Mouse (Mus musculus): ENCODE measurements around the gene Adck1. TPM values are rescaled to one million over a fixed set of nuclear protein-coding genes. Genes with fewer than 3 reads are reported as not detected.

Gene Adck1
- polyA plus RNA-seq, 1 experiment: 33.2 TPM

DNA sequence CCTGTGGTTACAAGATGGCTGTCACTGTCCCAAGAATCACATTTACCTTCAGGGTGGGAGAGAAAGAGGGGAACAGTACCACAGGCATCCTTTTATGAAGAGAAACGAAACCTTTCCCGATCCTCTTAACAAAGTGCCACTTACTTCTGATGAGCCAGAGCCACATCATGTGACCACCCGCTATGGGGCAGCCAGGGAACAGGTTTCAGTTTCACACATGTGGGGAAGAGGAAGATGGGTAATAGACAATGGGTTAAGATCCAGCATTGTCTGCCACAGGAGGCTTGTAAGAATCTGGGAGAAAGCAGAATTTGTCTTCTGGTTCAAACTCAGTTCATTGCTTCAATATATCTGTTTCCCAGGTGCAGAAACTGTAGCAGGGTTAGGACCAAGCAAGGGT lies 85.1 kb downstream of the Adck1 start:
- H3K4me3 ChIP-seq (ENCODE audit: insufficient read depth, low read depth, low read length): no peak overlapping the region
- no peak for DNase-seq
- TF ChIP-seq POLR2A (IDR thresholded peaks at IDR 0.05; ENCODE audit: low read depth, low read length): no peak
- TF ChIP-seq CTCF (conservative IDR thresholded peaks at IDR 0.05; ENCODE audit: insufficient read depth, insufficient read length, low read depth, low read length): no peak
- no peaks in the 10 kb centered on the region for H3K27me3 ChIP-seq (replicated peaks; ENCODE audit: control insufficient read depth, insufficient read depth, low read length)
- WGBS: 87% methylated on average over 3 of the region's 3 CpGs
- H3K27ac ChIP-seq (ENCODE audit: insufficient read depth, low read depth, low read length): no peak overlapping the region
- H3K4me1 ChIP-seq (ENCODE audit: control insufficient read depth, insufficient read depth, low read length): no peaks in the 10 kb centered on the region
- no peaks in the 10 kb centered on the region; the same call in 1 of the 2 replicates for H3K36me3 ChIP-seq (ENCODE audit: control insufficient read depth, insufficient read depth, low read length)

- Histone ChIP-seq H3K27me3 (replicated peaks; ENCODE audit: control insufficient read depth, insufficient read depth, low read length) (no peaks in the 10 kb centered on the region), H3K27ac (ENCODE audit: insufficient read depth, low read depth, low read length) (no peak overlapping the region), H3K4me1 (ENCODE audit: control insufficient read depth, insufficient read depth, low read length) (no peaks in the 10 kb centered on the region), H3K36me3 (ENCODE audit: control insufficient read depth, insufficient read depth, low read length) (no peaks in the 10 kb centered on the region; the same call in 1 of the 2 replicates), H3K4me3 (ENCODE audit: insufficient read depth, low read depth, low read length) (no peak overlapping the region)
- no peak for TF ChIP-seq CTCF (conservative IDR thresholded peaks at IDR 0.05; ENCODE audit: insufficient read depth, insufficient read length, low read depth, low read length)
- no peak for TF ChIP-seq POLR2A (IDR thresholded peaks at IDR 0.05; ENCODE audit: low read depth, low read length)
- 89% methylated on average over 4 of the region's 4 CpGs for WGBS
- DNase-seq: no peak
Observed at GRCm38 (mm10) chr12:88450658-88451563, 90.6 kb downstream of the Adck1 start.

- no peaks in the 10 kb centered on the region for H3K27me3 ChIP-seq (replicated peaks; ENCODE audit: control insufficient read depth, insufficient read depth, low read length)
- H3K27ac ChIP-seq (ENCODE audit: insufficient read depth, low read depth, low read length): no peak overlapping the region
- no peak for DNase-seq
- 59% methylated on average over 12 of the region's 12 CpGs for WGBS
- TF ChIP-seq POLR2A (IDR thresholded peaks at IDR 0.05; ENCODE audit: low read depth, low read length) (no peak), CTCF (conservative IDR thresholded peaks at IDR 0.05; ENCODE audit: insufficient read depth, insufficient read length, low read depth, low read length) (no peak)
- H3K4me1 ChIP-seq (ENCODE audit: control insufficient read depth, insufficient read depth, low read length): no peaks in the 10 kb centered on the region
- H3K36me3 ChIP-seq (ENCODE audit: control insufficient read depth, insufficient read depth, low read length): no peaks in the 10 kb centered on the region
- H3K4me3 ChIP-seq (ENCODE audit: insufficient read depth, low read depth, low read length): no peak overlapping the region
Observed at GRCm38 (mm10) chr12:88454701-88455410, 94.5 kb downstream of the Adck1 start.

- no peak for DNase-seq
- no peaks in the 10 kb centered on the region for H3K27me3 ChIP-seq (replicated peaks; ENCODE audit: control insufficient read depth, insufficient read depth, low read length)
- no peak overlapping the region for H3K27ac ChIP-seq (ENCODE audit: insufficient read depth, low read depth, low read length)
- 97% methylated on average over 1 of the region's 1 CpGs for WGBS
- no peaks in the 10 kb centered on the region for H3K36me3 ChIP-seq (ENCODE audit: control insufficient read depth, insufficient read depth, low read length)
- TF ChIP-seq CTCF (conservative IDR thresholded peaks at IDR 0.05; ENCODE audit: insufficient read depth, insufficient read length, low read depth, low read length) (no peak), POLR2A (IDR thresholded peaks at IDR 0.05; ENCODE audit: low read depth, low read length) (no peak)
- no peak overlapping the region for H3K4me3 ChIP-seq (ENCODE audit: insufficient read depth, low read depth, low read length)
- no peaks in the 10 kb centered on the region for H3K4me1 ChIP-seq (ENCODE audit: control insufficient read depth, insufficient read depth, low read length)
Observed at GRCm38 (mm10) chr12:88457021-88457420, 96.7 kb downstream of the Adck1 start.

- Histone ChIP-seq H3K4me3 (ENCODE audit: insufficient read depth, low read depth, low read length) (no peak overlapping the region), H3K27me3 (replicated peaks; ENCODE audit: control insufficient read depth, insufficient read depth, low read length) (no peaks in the 10 kb centered on the region), H3K36me3 (ENCODE audit: control insufficient read depth, insufficient read depth, low read length) (no peaks in the 10 kb centered on the region), H3K27ac (ENCODE audit: insufficient read depth, low read depth, low read length) (no peak overlapping the region), H3K4me1 (ENCODE audit: control insufficient read depth, insufficient read depth, low read length) (no peaks in the 10 kb centered on the region)
- TF ChIP-seq POLR2A (IDR thresholded peaks at IDR 0.05; ENCODE audit: low read depth, low read length) (no peak), CTCF (conservative IDR thresholded peaks at IDR 0.05; ENCODE audit: insufficient read depth, insufficient read length, low read depth, low read length) (no peak)
- no peak for DNase-seq
- 97% methylated on average over 12 of the region's 12 CpGs for WGBS
Observed at GRCm38 (mm10) chr12:88458936-88459335, 98.6 kb downstream of the Adck1 start.

DNA sequence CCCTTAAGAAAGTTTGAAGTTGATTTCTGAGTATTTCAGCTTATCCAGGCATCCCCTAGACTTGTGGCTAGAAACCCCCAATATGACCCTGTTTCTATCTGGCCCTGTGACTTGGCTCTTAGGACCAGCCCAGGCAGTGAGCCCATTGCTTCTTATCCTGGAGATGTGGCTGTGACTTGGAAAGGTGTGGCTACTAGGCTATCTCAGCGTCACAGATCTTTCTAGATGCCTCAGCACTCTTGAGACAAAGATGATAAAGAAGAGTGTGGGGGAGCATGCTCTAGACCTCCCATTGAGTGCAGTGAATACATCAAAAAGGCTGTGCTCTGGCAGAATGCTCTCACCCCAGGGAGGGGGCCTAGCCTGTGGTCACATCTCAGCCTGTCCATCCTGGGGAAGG lies 99.1 kb downstream of the Adck1 start:
- H3K4me3 ChIP-seq (ENCODE audit: insufficient read depth, low read depth, low read length): no peak overlapping the region
- no peak overlapping the region for H3K27ac ChIP-seq (ENCODE audit: insufficient read depth, low read depth, low read length)
- H3K4me1 ChIP-seq (ENCODE audit: control insufficient read depth, insufficient read depth, low read length): no peaks in the 10 kb centered on the region
- no peak for DNase-seq
- no peaks in the 10 kb centered on the region for H3K36me3 ChIP-seq (ENCODE audit: control insufficient read depth, insufficient read depth, low read length)
- 100% methylated on average over 1 of the region's 1 CpGs for WGBS
- TF ChIP-seq CTCF (conservative IDR thresholded peaks at IDR 0.05; ENCODE audit: insufficient read depth, insufficient read length, low read depth, low read length) (no peak), POLR2A (IDR thresholded peaks at IDR 0.05; ENCODE audit: low read depth, low read length) (no peak)
- no peaks in the 10 kb centered on the region for H3K27me3 ChIP-seq (replicated peaks; ENCODE audit: control insufficient read depth, insufficient read depth, low read length)

- H3K4me3 ChIP-seq (ENCODE audit: insufficient read depth, low read depth, low read length): no peak overlapping the region
- no peak for DNase-seq
- WGBS: 87% methylated on average over 6 of the region's 6 CpGs
- H3K4me1 ChIP-seq (ENCODE audit: control insufficient read depth, insufficient read depth, low read length): no peaks in the 10 kb centered on the region
- no peaks in the 10 kb centered on the region for H3K36me3 ChIP-seq (ENCODE audit: control insufficient read depth, insufficient read depth, low read length)
- no peaks in the 10 kb centered on the region for H3K27me3 ChIP-seq (replicated peaks; ENCODE audit: control insufficient read depth, insufficient read depth, low read length)
- TF ChIP-seq CTCF (conservative IDR thresholded peaks at IDR 0.05; ENCODE audit: insufficient read depth, insufficient read length, low read depth, low read length) (no peak), POLR2A (IDR thresholded peaks at IDR 0.05; ENCODE audit: low read depth, low read length) (no peak)
- no peak overlapping the region for H3K27ac ChIP-seq (ENCODE audit: insufficient read depth, low read depth, low read length)
Observed at GRCm38 (mm10) chr12:88461026-88461425, 100.7 kb downstream of the Adck1 start.

All from kidney, adult 2 months (tissue).